22 mouse cellular contexts compared by ENCODE assay signal in genomic region chr7:134151330-134151729, GRCm38 (mm10).
A peak's percentile ranks its signal among the peaks of the same experiment; 100 is the strongest.
DNase-seq lines count a peak whose midpoint lies in the region; ATAC-seq lines count a peak whose summit lies in the region.
"Had no signal": no experiment of that assay in that cellular context is flagged by ENCODE, and none has a peak within 500 bp of the region (broad histone marks: within the 10 kb centered on the region; RNA-seq: fewer than 3 reads in every experiment).

No protein-coding gene starts in this region.

- no peak overlapping the region for H3K4me3 ChIP-seq in embryonic facial prominence, embryonic 14.5 days (ENCODE audit: low read depth, low read length)
- H3K4me3 ChIP-seq in embryonic facial prominence, embryonic 10.5 days = no peak overlapping the region
- H3K4me3 ChIP-seq in heart, embryonic 10.5 days = no peak overlapping the region
- H3K4me3 ChIP-seq in heart, embryonic 12.5 days = no peak overlapping the region
- H3K4me3 ChIP-seq: embryonic facial prominence, embryonic 15.5 days; forebrain, embryonic 12.5 days; heart, adult 2 months; heart, embryonic 15.5 days; hindbrain, embryonic 15.5 days had no signal

- DNase-seq in embryonic facial prominence, embryonic 14.5 days (ENCODE audit: low spot score) = peak; percentile 30
- no peak for DNase-seq in embryonic facial prominence, embryonic 10.5 days (ENCODE audit: low spot score)
- peak; percentile 30 for DNase-seq in heart, embryonic 10.5 days (ENCODE audit: low spot score)
- peak; percentile 21 for DNase-seq in urinary bladder, postnatal 14 days (ENCODE audit: low spot score)
- DNase-seq in urinary bladder, adult 2 months (ENCODE audit: low spot score) = no peak
- DNase-seq in skeletal muscle tissue, adult 2 months (ENCODE audit: low read depth, low spot score) = peak; percentile 21
- DNase-seq in right cerebral cortex, postnatal 25 days = no peak
- DNase-seq: adrenal gland, postnatal 10 days; cerebellum, adult 18-20 months; cerebellum, adult 9-11 months; cerebellum, postnatal 36 days; forebrain, postnatal 0 days; gastrocnemius, postnatal 36 days; heart, adult 2 months; kidney, adult 2 months had no signal

- no peaks in the 10 kb centered on the region for H3K9me3 ChIP-seq in embryonic facial prominence, embryonic 14.5 days (ENCODE audit: control insufficient read depth, low read length)
- 0 out of 2 replicates have a peak, but pooled peaks cover 2% of the 10 kb centered on the region for H3K9me3 ChIP-seq in embryonic facial prominence, embryonic 10.5 days
- no peaks in the 10 kb centered on the region for H3K9me3 ChIP-seq in heart, embryonic 10.5 days
- H3K9me3 ChIP-seq in heart, embryonic 12.5 days (replicated peaks) = no peaks in the 10 kb centered on the region
- H3K9me3 ChIP-seq: embryonic facial prominence, embryonic 15.5 days; forebrain, embryonic 12.5 days; heart, embryonic 15.5 days; hindbrain, embryonic 15.5 days had no signal

- no peak overlapping the region for H3K4me2 ChIP-seq in embryonic facial prominence, embryonic 14.5 days (ENCODE audit: low read depth, low read length)
- H3K4me2 ChIP-seq in heart, embryonic 12.5 days = no peak overlapping the region
- H3K4me2 ChIP-seq: embryonic facial prominence, embryonic 15.5 days; forebrain, embryonic 12.5 days; heart, embryonic 15.5 days; hindbrain, embryonic 15.5 days had no signal

- WGBS in embryonic facial prominence, embryonic 14.5 days = 68% methylated on average over 4 of the region's 4 CpGs
- WGBS in embryonic facial prominence, embryonic 10.5 days = 82% methylated on average over 4 of the region's 4 CpGs
- 70% methylated on average over 4 of the region's 4 CpGs for WGBS in heart, embryonic 10.5 days
- 70% methylated on average over 4 of the region's 4 CpGs for WGBS in heart, embryonic 12.5 days

- no peaks in the 10 kb centered on the region for H3K27me3 ChIP-seq in embryonic facial prominence, embryonic 14.5 days (replicated peaks; ENCODE audit: control insufficient read depth, insufficient read depth, low read length)
- no peaks in the 10 kb centered on the region for H3K27me3 ChIP-seq in embryonic facial prominence, embryonic 10.5 days (replicated peaks; ENCODE audit: low read depth, poor library complexity, severe bottlenecking)
- no peaks in the 10 kb centered on the region for H3K27me3 ChIP-seq in heart, embryonic 10.5 days (ENCODE audit: insufficient read depth, poor library complexity, severe bottlenecking)
- H3K27me3 ChIP-seq in heart, embryonic 12.5 days (replicated peaks) = no peaks in the 10 kb centered on the region
- H3K27me3 ChIP-seq: CH12.LX; embryonic facial prominence, embryonic 15.5 days; forebrain, embryonic 12.5 days; heart, embryonic 15.5 days; hindbrain, embryonic 15.5 days had no signal

- H3K4me1 ChIP-seq in embryonic facial prominence, embryonic 14.5 days (ENCODE audit: control insufficient read depth, insufficient read depth, low read length) = peaks cover 5% of the 10 kb centered on the region
- no peaks in the 10 kb centered on the region for H3K4me1 ChIP-seq in embryonic facial prominence, embryonic 10.5 days
- no peaks in the 10 kb centered on the region for H3K4me1 ChIP-seq in heart, embryonic 10.5 days
- H3K4me1 ChIP-seq in heart, embryonic 12.5 days (replicated peaks) = no peaks in the 10 kb centered on the region
- H3K4me1 ChIP-seq: forebrain, embryonic 12.5 days; hindbrain, embryonic 15.5 days had no signal

- no peak; the same call in 1 of the 2 replicates for ATAC-seq in embryonic facial prominence, embryonic 14.5 days (ENCODE audit: low read depth)
- ATAC-seq in heart, embryonic 12.5 days (ENCODE audit: insufficient number of reproducible peaks, low FRiP score) = no peak
- ATAC-seq: forebrain, postnatal 0 days; intestine, embryonic 16.5 days had no signal

- H3K9ac ChIP-seq in embryonic facial prominence, embryonic 14.5 days (ENCODE audit: low read depth, low read length) = no peak overlapping the region
- H3K9ac ChIP-seq in heart, embryonic 12.5 days = no peak overlapping the region
- H3K9ac ChIP-seq: embryonic facial prominence, embryonic 15.5 days; forebrain, embryonic 12.5 days; forebrain, postnatal 0 days; heart, embryonic 15.5 days; hindbrain, embryonic 15.5 days had no signal

- no peaks in the 10 kb centered on the region for H3K36me3 ChIP-seq in embryonic facial prominence, embryonic 14.5 days (ENCODE audit: control insufficient read depth, insufficient read depth, low read length)
- no peaks in the 10 kb centered on the region for H3K36me3 ChIP-seq in embryonic facial prominence, embryonic 10.5 days (replicated peaks)
- H3K36me3 ChIP-seq in heart, embryonic 10.5 days = no peaks in the 10 kb centered on the region
- no peaks in the 10 kb centered on the region for H3K36me3 ChIP-seq in heart, embryonic 12.5 days
- H3K36me3 ChIP-seq: embryonic facial prominence, embryonic 15.5 days; forebrain, embryonic 12.5 days; heart, embryonic 15.5 days; hindbrain, embryonic 15.5 days had no signal

- no peak overlapping the region for H3K27ac ChIP-seq in embryonic facial prominence, embryonic 14.5 days (replicated peaks; ENCODE audit: low read depth, low read length)
- no peak overlapping the region for H3K27ac ChIP-seq in embryonic facial prominence, embryonic 10.5 days (replicated peaks)
- no peak overlapping the region for H3K27ac ChIP-seq in heart, embryonic 10.5 days
- H3K27ac ChIP-seq in heart, embryonic 12.5 days (ENCODE audit: poor library complexity, severe bottlenecking) = no peak overlapping the region
- H3K27ac ChIP-seq: embryonic facial prominence, embryonic 15.5 days; forebrain, embryonic 12.5 days; heart, adult 2 months; heart, embryonic 15.5 days; hindbrain, embryonic 15.5 days had no signal

Comparison
In these comparisons a context has a peak if more than half of its experiments do, and no peak if none do; other contexts are left out.
1. DNase-seq: peak in embryonic facial prominence, embryonic 14.5 days (single experiment), heart, embryonic 10.5 days (single experiment), urinary bladder, postnatal 14 days (single experiment) and skeletal muscle tissue, adult 2 months (single experiment); none in embryonic facial prominence, embryonic 10.5 days (single experiment), urinary bladder, adult 2 months (single experiment) and right cerebral cortex, postnatal 25 days (single experiment).